Mouse (Mus musculus) stomach, postnatal 0 days (tissue): ENCODE data around the gene Gpc1. TPM values are rescaled to one million over a fixed set of nuclear protein-coding genes. Genes with fewer than 3 reads are reported as not detected.

Experiments
- ATAC-seq: fragments of 200-750 bp; cut with Nextera tagmentation; 2 replicates; pipeline ENCODE4 v1.8.0; 2017; ENCODE audit not compliant: low FRiP score, low TSS enrichment
- DNase-seq: peaks from one replicate; pipeline ENCODE4 v3.0.0-alpha.2; 2016; ENCODE audit warnings: low spot score
- H3K27ac ChIP-seq: fragments of 300-500 bp; sonication (generic); replicated peaks from 2 replicates; pipeline ENCODE4 v1.5.1; 2014; ENCODE audit warnings: mild to moderate bottlenecking, control low read depth
- H3K27me3 ChIP-seq: fragments of 300-500 bp; sonication (generic); 2 replicates; pipeline ENCODE4 v1.6.1; 2014; ENCODE audit warnings: low read length; ENCODE audit not compliant: control insufficient read depth, insufficient read depth
- H3K36me3 ChIP-seq: fragments of 300-500 bp; sonication (generic); 2 replicates; pipeline ENCODE4 v1.6.1; 2014; ENCODE audit warnings: low read length, mixed read lengths; ENCODE audit not compliant: control insufficient read depth, insufficient read depth
- H3K4me1 ChIP-seq: fragments of 300-500 bp; sonication (generic); replicated peaks from 2 replicates; pipeline ENCODE4 v1.6.1; 2014; ENCODE audit warnings: antibody characterized with exemption; ENCODE audit not compliant: control insufficient read depth, insufficient read depth
- H3K4me2 ChIP-seq: fragments of 300-500 bp; sonication (generic); replicated peaks from 2 replicates; pipeline ENCODE4 v1.6.1; 2014; ENCODE audit warnings: low read depth, mild to moderate bottlenecking, control low read depth, moderate library complexity
- H3K4me3 ChIP-seq: fragments of 300-500 bp; sonication (generic); 2 replicates; pipeline ENCODE4 v1.5.1; 2014; ENCODE audit warnings: low read depth, low read length, control low read depth
- H3K9ac ChIP-seq: fragments of 300-500 bp; sonication (generic); 2 replicates; pipeline ENCODE4 v1.6.1; 2014; ENCODE audit warnings: mild to moderate bottlenecking, low read length, control low read depth, mixed read lengths
- H3K9me3 ChIP-seq: fragments of 300-500 bp; sonication (generic); 2 replicates; pipeline ENCODE4 v1.6.1; 2016; ENCODE audit warnings: low read length; ENCODE audit not compliant: control insufficient read depth
- CTCF ChIP-seq: IDR thresholded peaks from 2 replicates; pipeline ENCODE4 v1.5.1; 2016; ENCODE audit warnings: antibody characterized with exemption, low read depth, mild to moderate bottlenecking, moderate library complexity
- EP300 ChIP-seq: optimal IDR thresholded peaks from 2 replicates; pipeline ENCODE3; 2016; ENCODE audit warnings: antibody characterized with exemption
- WGBS: fragments of 180-500 bp; shearing (Covaris S2); extraction: QIAGEN DNeasy Blood & Tissue Kit; methylation state at CpG from one replicate; pipeline ENCODE4 v1.1.7; 2014; 5-methylcytosine and 5-hydroxymethylcytosine counted together
- polyA plus RNA-seq: library from polyadenylated mRNA; unstranded; fragments of >200 nt; fragmentation: Nextera tagmentation; extraction: Ambion mirVana; gene quantifications from 2 replicates; pipeline ENCODE4 v1.2.1, GENCODE M21; 2015

Gene Gpc1
- polyA plus RNA-seq, 1 experiment from 2014 or later, result 14.0 TPM

GRCm38 (mm10) chr1:92849491-92849890, 18.0 kb downstream of the Gpc1 start:
- TF ChIP-seq EP300 (no peak), CTCF (peak; percentile 63)
- Histone ChIP-seq H3K4me2 (peak overlapping the region; percentile 32), H3K4me1 (no peaks in the 10 kb centered on the region), H3K9me3 (no peaks in the 10 kb centered on the region), H3K27ac (no peak overlapping the region), H3K9ac (no peak overlapping the region), H3K36me3 (no peaks in the 10 kb centered on the region; the same call in 1 of the 2 replicates), H3K27me3 (no peaks in the 10 kb centered on the region), H3K4me3 (peak overlapping the region; percentile 12; the same call in 1 of the 2 replicates)
- peak; percentile 73 for DNase-seq
- no peak for ATAC-seq
- 59% methylated on average over 2 of the region's 2 CpGs for WGBS

DNA sequence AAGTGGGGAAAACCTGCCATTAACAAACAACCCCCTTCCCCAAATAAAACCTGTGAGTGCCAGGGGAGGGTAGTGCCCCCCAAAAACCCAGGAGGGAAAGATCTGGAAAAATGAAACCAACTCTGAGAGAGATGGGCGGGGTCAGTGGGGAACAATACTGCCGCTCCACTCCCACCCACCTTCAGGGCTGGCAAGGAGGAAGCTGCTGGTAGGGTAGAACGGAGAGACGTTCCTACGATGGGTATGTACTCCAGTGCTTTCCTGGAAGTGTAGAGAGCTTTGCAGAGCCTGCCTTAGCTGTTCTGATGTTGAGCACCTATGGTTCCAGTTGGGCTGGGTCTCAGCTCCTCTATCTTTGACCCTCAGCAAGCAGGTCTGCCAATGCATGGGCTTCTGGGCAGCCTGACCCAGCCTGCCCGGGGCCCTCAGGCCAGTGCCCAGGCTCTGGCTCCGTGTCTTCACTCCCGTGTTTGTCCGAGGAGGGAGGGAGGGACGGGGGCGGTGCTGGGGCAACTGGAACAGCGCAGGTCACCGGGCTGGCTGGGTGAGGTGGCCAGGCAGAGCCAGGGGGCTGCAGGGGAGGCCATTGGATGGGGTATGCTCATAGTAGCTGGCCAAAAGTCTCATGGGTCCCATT, 18.6 kb downstream of the Gpc1 start:
- 38% methylated on average over 13 of the region's 13 CpGs for WGBS
- no peak overlapping the region for H3K27ac ChIP-seq
- peak; percentile 46 for DNase-seq
- H3K9ac ChIP-seq, result no peak overlapping the region
- peaks cover 2% of the 10 kb centered on the region; the same call in 1 of the 2 replicates for H3K36me3 ChIP-seq
- no peaks in the 10 kb centered on the region for H3K9me3 ChIP-seq
- peak overlapping the region; percentile 12; the same call in 1 of the 2 replicates for H3K4me3 ChIP-seq
- no peaks in the 10 kb centered on the region for H3K4me1 ChIP-seq
- H3K4me2 ChIP-seq, result peak overlapping the region; percentile 32
- TF ChIP-seq CTCF, result no peak
- TF ChIP-seq EP300, result no peak
- peak; percentile 21; the same call in 1 of the 2 replicates for ATAC-seq
- no peaks in the 10 kb centered on the region for H3K27me3 ChIP-seq

DNA sequence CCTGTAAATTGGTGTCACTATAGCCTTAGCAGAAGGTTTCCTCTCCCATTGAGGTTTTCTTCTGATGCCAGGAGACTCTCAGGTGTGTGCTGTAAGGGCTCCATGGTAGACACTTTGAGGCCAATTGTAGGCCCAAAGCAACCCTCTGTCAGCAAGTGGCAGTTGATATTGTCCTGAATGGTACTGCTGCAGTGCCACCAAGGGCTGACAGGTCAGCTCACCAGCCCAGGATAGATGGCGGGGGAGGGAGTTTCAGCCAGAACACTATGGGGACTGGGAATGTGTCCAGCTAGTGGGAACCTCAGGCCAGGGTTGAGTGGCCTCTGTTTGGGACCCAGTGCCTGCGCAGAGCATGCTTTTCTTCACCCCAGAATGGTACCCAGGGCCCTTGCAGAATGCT, 21.0 kb downstream of the Gpc1 start:
- H3K4me1 ChIP-seq, result no peaks in the 10 kb centered on the region
- no peak overlapping the region for H3K9ac ChIP-seq
- no peak overlapping the region for H3K27ac ChIP-seq
- H3K4me3 ChIP-seq, result no peak overlapping the region
- H3K36me3 ChIP-seq, result peaks cover 2% of the 10 kb centered on the region; the same call in 1 of the 2 replicates
- no peak overlapping the region for H3K4me2 ChIP-seq
- DNase-seq, result no peak
- TF ChIP-seq EP300 (no peak), CTCF (no peak)
- H3K9me3 ChIP-seq, result no peaks in the 10 kb centered on the region
- no peak for ATAC-seq
- 100% methylated on average over 2 of the region's 2 CpGs for WGBS
- no peaks in the 10 kb centered on the region for H3K27me3 ChIP-seq

- Histone ChIP-seq H3K9ac (no peak overlapping the region), H3K27ac (no peak overlapping the region), H3K9me3 (no peaks in the 10 kb centered on the region), H3K27me3 (no peaks in the 10 kb centered on the region), H3K4me3 (no peak overlapping the region), H3K4me1 (no peaks in the 10 kb centered on the region), H3K36me3 (no peaks in the 10 kb centered on the region; the same call in 1 of the 2 replicates), H3K4me2 (no peak overlapping the region)
- ATAC-seq, result no peak
- TF ChIP-seq CTCF (no peak), EP300 (no peak)
- no peak for DNase-seq
- WGBS, result 65% methylated on average over 6 of the region's 6 CpGs
Observed at GRCm38 (mm10) chr1:92861503-92861902, 30.1 kb downstream of the Gpc1 start.

DNA sequence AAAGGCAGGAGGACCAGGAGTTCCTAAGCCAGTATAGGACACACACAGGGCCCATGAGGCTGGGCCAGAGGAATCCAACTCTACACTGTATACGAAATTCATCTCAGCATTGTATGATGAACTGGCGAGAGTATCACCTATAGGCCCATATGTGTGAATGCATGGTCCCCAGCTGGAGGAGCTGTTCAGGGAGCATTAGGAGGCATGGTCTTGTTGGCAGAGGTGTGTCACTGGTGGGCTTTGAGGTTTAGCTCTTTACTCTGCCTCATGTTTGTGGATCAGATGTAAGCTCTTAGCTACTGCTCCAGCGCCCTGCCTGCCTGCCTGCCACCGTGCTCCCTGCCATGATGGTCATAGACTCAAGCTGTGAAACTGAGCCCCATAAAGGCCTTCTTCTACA, 31.8 kb downstream of the Gpc1 start:
- Histone ChIP-seq H3K4me1 (no peaks in the 10 kb centered on the region), H3K27ac (no peak overlapping the region), H3K27me3 (no peaks in the 10 kb centered on the region), H3K36me3 (no peaks in the 10 kb centered on the region), H3K9me3 (no peaks in the 10 kb centered on the region), H3K4me2 (no peak overlapping the region), H3K9ac (no peak overlapping the region), H3K4me3 (no peak overlapping the region)
- DNase-seq (no peak), ATAC-seq (no peak)
- TF ChIP-seq CTCF (no peak), EP300 (no peak)
- WGBS, result 86% methylated on average over 4 of the region's 4 CpGs

DNA sequence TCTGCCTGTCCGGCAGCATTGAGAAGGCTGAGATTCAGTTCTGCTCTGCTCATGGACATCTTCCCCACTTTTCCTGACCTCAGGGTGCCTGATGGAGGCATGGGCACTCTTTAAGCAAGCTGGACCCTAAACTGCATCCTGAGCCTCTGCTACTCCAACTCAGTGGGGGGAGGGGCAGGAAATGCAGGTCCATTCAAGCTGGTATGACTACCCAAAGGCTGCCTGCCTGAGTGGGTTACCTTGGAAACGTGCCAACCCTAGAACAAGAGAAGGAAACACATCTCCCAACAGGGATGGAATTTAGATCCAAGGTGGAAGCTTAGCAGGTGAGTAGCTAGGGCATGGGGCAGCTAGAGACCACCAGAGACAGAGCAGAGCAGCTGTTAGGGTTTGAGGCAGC, 34.7 kb downstream of the Gpc1 start:
- H3K27me3 ChIP-seq, result no peaks in the 10 kb centered on the region
- H3K4me1 ChIP-seq, result no peaks in the 10 kb centered on the region
- WGBS, result 63% methylated on average over 2 of the region's 2 CpGs
- H3K36me3 ChIP-seq, result no peaks in the 10 kb centered on the region
- H3K4me3 ChIP-seq, result no peak overlapping the region
- TF ChIP-seq EP300 (no peak), CTCF (no peak)
- DNase-seq (no peak), ATAC-seq (no peak)
- H3K9me3 ChIP-seq, result no peaks in the 10 kb centered on the region
- H3K4me2 ChIP-seq, result no peak overlapping the region
- no peak overlapping the region for H3K27ac ChIP-seq
- H3K9ac ChIP-seq, result no peak overlapping the region
